Mouse (Mus musculus) WW6 (cell line): ENCODE results near the gene Slc44a1.

Source experiments
- DNase-seq: peaks from one replicate; pipeline ENCODE4 v3.0.0-alpha.2; 2013; ENCODE audit warnings: low read depth, low spot score

Slc44a1 gene

GRCm38 (mm10) chr4:53430522-53430921 lies 9.7 kb upstream of the Slc44a1 start:
- DNase-seq = no peak

- no peak for DNase-seq
Measured at GRCm38 (mm10) chr4:53431585-53432234, 8.5 kb upstream of the Slc44a1 start.

GRCm38 (mm10) chr4:53437110-53437755 lies 3.0 kb upstream of the Slc44a1 start:
- DNase-seq = no peak

- DNase-seq = no peak
Measured at GRCm38 (mm10) chr4:53438386-53438785, 1.8 kb upstream of the Slc44a1 start.

GRCm38 (mm10) chr4:53438836-53439480 lies 1.3 kb upstream of the Slc44a1 start:
- no peak for DNase-seq

GRCm38 (mm10) chr4:53439636-53440009 lies 590 bp upstream of the Slc44a1 start:
- DNase-seq = no peak

- DNase-seq = no peak
Measured at GRCm38 (mm10) chr4:53440816-53441571, 781 bp downstream of the Slc44a1 start.

- DNase-seq = no peak
Measured at GRCm38 (mm10) chr4:53441683-53442082, 1.5 kb downstream of the Slc44a1 start.

GRCm38 (mm10) chr4:53446216-53446615 lies 6.0 kb downstream of the Slc44a1 start:
- DNase-seq = no peak

GRCm38 (mm10) chr4:53447773-53448172 lies 7.6 kb downstream of the Slc44a1 start:
- no peak for DNase-seq

GRCm38 (mm10) chr4:53450736-53451135 lies 10.5 kb downstream of the Slc44a1 start:
- DNase-seq = no peak

GRCm38 (mm10) chr4:53451887-53452286 lies 11.7 kb downstream of the Slc44a1 start:
- DNase-seq = no peak

GRCm38 (mm10) chr4:53452457-53452856 lies 12.2 kb downstream of the Slc44a1 start:
- no peak for DNase-seq

GRCm38 (mm10) chr4:53452976-53453889 lies 13.0 kb downstream of the Slc44a1 start:
- no peak for DNase-seq

GRCm38 (mm10) chr4:53455885-53456284 lies 15.7 kb downstream of the Slc44a1 start:
- no peak for DNase-seq

- DNase-seq = no peak
Measured at GRCm38 (mm10) chr4:53456570-53456969, 16.4 kb downstream of the Slc44a1 start.

GRCm38 (mm10) chr4:53458503-53458902 lies 18.3 kb downstream of the Slc44a1 start:
- DNase-seq = no peak

GRCm38 (mm10) chr4:53459697-53460096 lies 19.5 kb downstream of the Slc44a1 start:
- no peak for DNase-seq

GRCm38 (mm10) chr4:53461026-53461425 lies 20.8 kb downstream of the Slc44a1 start:
- DNase-seq = no peak

GRCm38 (mm10) chr4:53462069-53462468 lies 21.9 kb downstream of the Slc44a1 start:
- DNase-seq = no peak
